Mouse (Mus musculus) embryonic facial prominence, embryonic 14.5 days (tissue): ENCODE measurements at regions not wholly inside any gene's neighbourhood (a gene's known extent, or its start where the extent isn't known, plus 50 kb on each side); places are given as distances from the start of the nearest gene placed in this dataset.

Experiments
- ATAC-seq: fragments of 200-750 bp; cut with Nextera tagmentation; 2 replicates; pipeline ENCODE4 v1.8.0; 2017; ENCODE audit warnings: low read depth, moderate number of reproducible peaks, moderate TSS enrichment
- DNase-seq: peaks from one replicate; pipeline ENCODE4 v3.0.0-alpha.2; 2015; ENCODE audit warnings: low spot score
- H3K27ac ChIP-seq: fragments of 300-500 bp; sonication (generic); replicated peaks from 2 replicates; pipeline ENCODE4 v1.5.1; 2014; ENCODE audit warnings: low read depth, mild to moderate bottlenecking, low read length, moderate library complexity
- H3K27me3 ChIP-seq: fragments of 300-500 bp; sonication (generic); replicated peaks from 2 replicates; pipeline ENCODE4 v1.6.1; 2014; ENCODE audit warnings: low read length; ENCODE audit not compliant: control insufficient read depth, insufficient read depth
- H3K36me3 ChIP-seq: fragments of 300-500 bp; sonication (generic); 2 replicates; pipeline ENCODE4 v1.6.1; 2014; ENCODE audit warnings: low read length, mixed read lengths; ENCODE audit not compliant: control insufficient read depth, insufficient read depth
- H3K4me1 ChIP-seq: fragments of 300-500 bp; sonication (generic); 2 replicates; pipeline ENCODE4 v1.6.1; 2014; ENCODE audit warnings: antibody characterized with exemption, low read length; ENCODE audit not compliant: control insufficient read depth, insufficient read depth
- H3K4me2 ChIP-seq: fragments of 300-500 bp; sonication (generic); 2 replicates; pipeline ENCODE4 v1.6.1; 2014; ENCODE audit warnings: low read depth, mild to moderate bottlenecking, low read length, moderate library complexity, mixed read lengths
- H3K4me3 ChIP-seq: fragments of 300-500 bp; sonication (generic); 2 replicates; pipeline ENCODE4 v1.5.1; 2014; ENCODE audit warnings: low read depth, mild to moderate bottlenecking, low read length
- H3K9ac ChIP-seq: fragments of 300-500 bp; sonication (generic); 2 replicates; pipeline ENCODE4 v1.6.1; 2014; ENCODE audit warnings: low read depth, mild to moderate bottlenecking, low read length, moderate library complexity, mixed read lengths
- H3K9me3 ChIP-seq: fragments of 300-500 bp; sonication (generic); 2 replicates; pipeline ENCODE4 v1.6.1; 2016; ENCODE audit warnings: low read length; ENCODE audit not compliant: control insufficient read depth
- WGBS: fragments of 180-500 bp; shearing (Covaris S2); extraction: QIAGEN DNeasy Blood & Tissue Kit; methylation state at CpG from one replicate; pipeline ENCODE4 v1.1.7; 2014; 5-methylcytosine and 5-hydroxymethylcytosine counted together

- Histone ChIP-seq H3K4me1 (no peaks in the 10 kb centered on the region), H3K4me2 (no peak overlapping the region), H3K9ac (no peak overlapping the region), H3K27me3 (no peaks in the 10 kb centered on the region), H3K27ac (no peak overlapping the region), H3K9me3 (no peaks in the 10 kb centered on the region), H3K4me3 (no peak overlapping the region), H3K36me3 (no peaks in the 10 kb centered on the region)
- WGBS, result 73% methylated on average over 9 of the region's 9 CpGs
- DNase-seq, result no peak
- ATAC-seq, result no peak
Observed at GRCm38 (mm10) chr2:170253681-170254440, 106.0 kb upstream of the Zfp217 start.

DNA sequence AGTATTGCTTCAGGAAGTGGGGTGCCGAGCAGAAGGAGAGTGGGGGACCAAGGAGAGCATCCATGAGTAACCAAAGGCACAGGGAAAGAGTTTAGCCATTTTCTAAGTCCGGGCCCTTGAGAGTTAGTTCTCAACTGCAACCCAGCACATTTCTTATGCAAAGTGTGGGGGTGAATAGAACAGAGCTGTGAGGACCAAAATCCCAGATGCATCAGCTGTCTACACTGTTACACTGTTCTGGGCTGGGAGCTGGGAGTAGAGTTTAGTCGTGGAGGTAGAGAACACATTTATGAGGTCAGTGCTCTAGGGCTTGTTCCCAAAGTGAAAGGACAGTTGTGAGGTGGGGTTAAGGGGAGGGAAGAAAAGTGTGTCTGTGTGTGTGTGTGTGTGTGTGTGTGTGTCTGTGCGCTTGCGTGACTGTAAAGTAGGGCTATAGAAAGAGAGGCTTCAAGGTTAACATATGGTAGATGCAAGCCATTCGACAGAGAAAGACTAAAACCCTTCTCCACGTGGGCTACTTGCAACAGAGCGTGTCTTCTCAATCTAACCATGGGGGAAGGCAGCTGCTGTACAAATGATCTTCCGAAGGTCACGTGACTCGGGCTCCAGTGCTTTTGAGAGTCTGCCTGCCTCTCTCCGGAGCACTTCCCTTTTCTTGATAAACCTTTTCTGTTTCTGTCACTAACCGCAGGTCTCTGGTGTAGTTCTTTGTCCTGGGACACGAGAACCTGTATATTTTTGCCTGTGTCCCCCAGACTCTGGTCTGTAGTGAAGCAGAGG lies 104.5 kb upstream of the Zfp217 start:
- ATAC-seq, result no peak
- H3K4me3 ChIP-seq, result no peak overlapping the region
- H3K4me1 ChIP-seq, result no peaks in the 10 kb centered on the region
- no peaks in the 10 kb centered on the region for H3K36me3 ChIP-seq
- H3K4me2 ChIP-seq, result no peak overlapping the region
- no peak overlapping the region for H3K9ac ChIP-seq
- 59% methylated on average over 14 of the region's 14 CpGs for WGBS
- no peaks in the 10 kb centered on the region for H3K9me3 ChIP-seq
- DNase-seq, result no peak
- H3K27ac ChIP-seq, result no peak overlapping the region
- H3K27me3 ChIP-seq, result no peaks in the 10 kb centered on the region

DNA sequence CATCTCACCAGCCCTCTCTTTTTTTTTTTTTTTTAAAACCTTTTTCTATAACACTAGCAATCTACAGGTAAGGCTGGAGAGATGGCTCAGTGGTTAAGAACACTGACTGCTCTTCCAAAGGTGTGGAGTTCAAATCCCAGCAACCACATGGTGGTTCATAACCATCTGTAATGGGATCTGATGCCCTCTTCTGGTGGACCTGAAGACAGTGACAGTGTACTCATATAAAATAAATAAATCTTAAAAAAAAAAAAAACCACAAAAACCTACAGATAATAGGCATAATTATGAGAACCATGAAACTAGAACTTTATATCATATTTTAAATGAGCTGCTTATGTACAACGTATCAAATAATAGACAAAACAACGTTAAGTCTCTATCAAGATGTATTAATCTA lies 102.8 kb upstream of the Zfp217 start:
- ATAC-seq, result no peak
- WGBS, result 93% methylated on average over 2 of the region's 2 CpGs

DNA sequence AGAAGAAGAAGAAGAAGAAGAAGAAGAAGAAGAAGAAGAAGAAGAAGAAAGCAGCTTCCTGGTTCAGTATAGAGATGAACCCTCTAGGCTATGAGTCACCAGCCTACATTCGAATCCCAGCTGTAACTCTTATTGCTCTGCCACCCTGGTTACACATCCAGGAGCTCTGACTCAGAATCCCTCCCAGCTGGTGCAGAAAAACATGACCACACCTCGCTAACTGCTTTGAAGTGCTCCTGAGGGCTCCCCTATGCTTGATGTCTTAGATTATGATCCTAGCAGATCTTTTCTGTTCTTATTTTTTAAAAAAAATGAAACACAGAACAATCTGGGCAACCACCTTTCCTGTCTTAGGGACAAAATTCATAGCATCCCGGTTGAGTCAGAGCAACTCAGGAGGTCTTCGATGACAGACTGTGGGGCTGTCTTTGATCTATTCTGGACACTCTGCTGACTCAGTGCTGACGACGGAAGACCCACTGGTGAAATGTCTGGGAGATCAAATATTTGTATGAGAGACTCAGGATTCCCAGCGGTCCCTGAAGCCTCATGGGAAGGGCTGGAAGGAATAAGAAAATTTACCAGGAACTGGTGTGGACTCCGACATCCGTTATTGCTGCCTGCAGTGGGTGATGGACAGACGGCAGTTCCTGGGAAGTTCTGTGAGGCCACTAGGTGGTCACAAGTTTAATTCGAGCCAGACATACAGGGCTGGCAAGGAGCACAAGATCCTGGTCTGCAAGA lies 100.0 kb upstream of the Zfp217 start:
- no peak overlapping the region for H3K4me2 ChIP-seq
- H3K27me3 ChIP-seq, result no peaks in the 10 kb centered on the region
- H3K36me3 ChIP-seq, result no peaks in the 10 kb centered on the region
- no peak for DNase-seq
- H3K4me3 ChIP-seq, result no peak overlapping the region
- no peaks in the 10 kb centered on the region for H3K9me3 ChIP-seq
- no peak overlapping the region for H3K9ac ChIP-seq
- no peaks in the 10 kb centered on the region for H3K4me1 ChIP-seq
- H3K27ac ChIP-seq, result no peak overlapping the region
- no peak for ATAC-seq
- WGBS, result 46% methylated on average over 11 of the region's 11 CpGs

More for the DNA sequence above, 102.8 kb upstream of the Zfp217 start:
- DNase-seq, result no peak
- Histone ChIP-seq H3K9me3 (no peaks in the 10 kb centered on the region), H3K4me1 (no peaks in the 10 kb centered on the region), H3K4me3 (no peak overlapping the region), H3K36me3 (no peaks in the 10 kb centered on the region), H3K9ac (no peak overlapping the region), H3K27me3 (no peaks in the 10 kb centered on the region), H3K27ac (no peak overlapping the region), H3K4me2 (no peak overlapping the region)

GRCm38 (mm10) chr2:170245637-170246341 lies 97.9 kb upstream of the Zfp217 start:
- ATAC-seq, result no peak
- WGBS, result 38% methylated on average over 12 of the region's 12 CpGs
- Histone ChIP-seq H3K4me1 (no peaks in the 10 kb centered on the region), H3K27me3 (no peaks in the 10 kb centered on the region), H3K9ac (no peak overlapping the region), H3K4me3 (no peak overlapping the region), H3K9me3 (no peaks in the 10 kb centered on the region), H3K4me2 (no peak overlapping the region), H3K27ac (no peak overlapping the region), H3K36me3 (no peaks in the 10 kb centered on the region)
- DNase-seq, result no peak

- no peak overlapping the region for H3K4me3 ChIP-seq
- whole genome bisulfite sequencing, result 68% methylated on average over 4 of the region's 4 CpGs
- H3K9ac ChIP-seq, result no peak overlapping the region
- H3K4me2 ChIP-seq, result no peak overlapping the region
- no peaks in the 10 kb centered on the region for H3K9me3 ChIP-seq
- ATAC-seq (no peak), DNase-seq (no peak)
- no peak overlapping the region for H3K27ac ChIP-seq
- no peaks in the 10 kb centered on the region for H3K36me3 ChIP-seq
- H3K4me1 ChIP-seq, result no peaks in the 10 kb centered on the region
- no peaks in the 10 kb centered on the region for H3K27me3 ChIP-seq
Observed at GRCm38 (mm10) chr2:170244108-170244507, 96.2 kb upstream of the Zfp217 start.

DNA sequence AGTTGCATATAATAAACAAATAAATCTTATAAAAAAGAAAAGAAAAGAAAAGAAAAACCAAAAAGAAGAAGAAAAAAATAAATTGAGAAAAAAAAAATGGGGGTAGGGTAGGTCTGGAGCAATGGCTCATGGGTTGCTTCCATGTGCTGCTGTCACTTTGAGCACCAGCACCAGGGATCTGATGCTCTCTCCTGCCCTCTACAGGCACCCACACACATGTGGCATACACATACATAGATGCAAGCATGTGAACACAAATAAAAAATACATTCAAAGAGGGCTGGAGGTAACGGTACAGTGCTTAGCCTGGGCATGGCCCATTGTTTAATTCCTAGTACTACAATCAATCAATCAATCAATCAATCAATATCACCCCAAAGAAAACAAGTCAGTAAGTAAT lies 90.1 kb upstream of the Zfp217 start:
- DNase-seq (no peak), ATAC-seq (no peak)
- Histone ChIP-seq H3K4me3 (no peak overlapping the region), H3K4me2 (no peak overlapping the region), H3K4me1 (no peaks in the 10 kb centered on the region), H3K36me3 (no peaks in the 10 kb centered on the region), H3K27ac (no peak overlapping the region), H3K9ac (no peak overlapping the region), H3K9me3 (no peaks in the 10 kb centered on the region), H3K27me3 (no peaks in the 10 kb centered on the region)
- WGBS, result 84% methylated on average over 1 of the region's 1 CpGs

DNA sequence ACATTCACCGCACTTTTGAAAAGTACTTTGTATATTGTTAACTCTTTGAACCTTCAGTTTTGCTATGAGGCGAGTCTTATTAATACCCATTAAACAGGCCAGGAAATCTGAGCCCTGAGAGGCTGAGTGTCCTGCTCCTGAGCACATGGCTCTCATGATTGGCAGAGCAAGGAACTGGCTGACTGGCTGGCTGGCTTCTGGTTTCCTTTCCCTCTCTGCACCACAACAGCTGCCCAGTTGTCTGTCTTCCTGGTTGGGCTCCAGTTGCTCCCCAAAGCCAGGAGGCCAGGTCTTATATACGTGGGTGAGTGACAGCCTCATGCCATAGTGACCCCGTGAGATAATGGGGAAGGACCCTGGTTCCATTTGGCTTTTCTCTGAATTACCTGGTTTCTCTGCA lies 85.5 kb upstream of the Zfp217 start:
- H3K27me3 ChIP-seq, result no peaks in the 10 kb centered on the region
- H3K4me3 ChIP-seq, result no peak overlapping the region
- DNase-seq, result no peak
- no peaks in the 10 kb centered on the region for H3K4me1 ChIP-seq
- H3K9ac ChIP-seq, result no peak overlapping the region
- no peaks in the 10 kb centered on the region for H3K36me3 ChIP-seq
- 55% methylated on average over 4 of the region's 4 CpGs for WGBS
- no peak overlapping the region for H3K4me2 ChIP-seq
- no peak overlapping the region for H3K27ac ChIP-seq
- no peaks in the 10 kb centered on the region for H3K9me3 ChIP-seq
- 0 out of 2 replicates have a peak, but pooled peaks have one; percentile 47 for ATAC-seq
